Mouse (Mus musculus): Measurements from ENCODE around the gene Ruvbl2. TPM values are rescaled to one million over a fixed set of nuclear protein-coding genes. Genes with fewer than 3 reads are reported as not detected.
"Not testable (repeated sequence)": the region's sequence is repeated elsewhere in the genome, so short reads cannot be mapped to it uniquely, and the experiment has no call there.

The Ruvbl2 gene
- polyA plus RNA-seq, 1 experiment from 2014 or later = 110 TPM

GRCm38 (mm10) chr7:45460377-45460776 is 22.5 kb upstream of the Ruvbl2 start:
- H3K9ac ChIP-seq = peak overlapping the region; percentile 39; the same call in 1 of the 2 replicates
- peak overlapping the region; percentile 77 for H3K4me3 ChIP-seq
- H3K27ac ChIP-seq (replicated peaks) = peak overlapping the region; percentile 95
- WGBS = 73% methylated on average over 7 of the region's 7 CpGs
- peaks cover 33% of the 10 kb centered on the region for H3K36me3 ChIP-seq
- peak overlapping the region; percentile 64 for H3K4me2 ChIP-seq
- H3K4me1 ChIP-seq (replicated peaks) = peaks cover 53% of the 10 kb centered on the region
- no peaks in the 10 kb centered on the region for H3K27me3 ChIP-seq
- no peak; the same call in 1 of the 2 replicates for ATAC-seq (ENCODE audit: low FRiP score, low read depth)
- H3K9me3 ChIP-seq = no peaks in the 10 kb centered on the region

GRCm38 (mm10) chr7:45459564-45460140 is 21.8 kb upstream of the Ruvbl2 start, which contains the start of gene Ftl1:
TSS of gene Ftl1 (minus strand) at chr7:45459884.
- H3K36me3 ChIP-seq = peaks cover 27% of the 10 kb centered on the region
- peak within 1 kb of the TSS; percentile 87 for H3K4me2 ChIP-seq
- peak; percentile 97 for ATAC-seq (ENCODE audit: low FRiP score, low read depth)
- peak within 1 kb of the TSS; percentile 95 for H3K27ac ChIP-seq (replicated peaks)
- under 1% methylated on average over 28 of the region's 37 CpGs for WGBS
- peak within 1 kb of the TSS; percentile 77 for H3K4me3 ChIP-seq
- peaks cover 46% of the 10 kb centered on the region for H3K4me1 ChIP-seq (replicated peaks)
- H3K9me3 ChIP-seq, H3K27me3 ChIP-seq: not testable (repeated sequence)
- peak within 1 kb of the TSS; percentile 86 for H3K9ac ChIP-seq

- Histone ChIP-seq H3K4me3 (peak overlapping the region; percentile 77), H3K4me1 (replicated peaks) (peaks cover 44% of the 10 kb centered on the region), H3K36me3 (peaks cover 27% of the 10 kb centered on the region), H3K27me3 (no peaks in the 10 kb centered on the region), H3K9ac (peak overlapping the region; percentile 86), H3K4me2 (peak overlapping the region; percentile 87), H3K9me3 (no peaks in the 10 kb centered on the region), H3K27ac (replicated peaks) (peak overlapping the region; percentile 95)
- under 1% methylated on average over 40 of the region's 43 CpGs for WGBS
- peak; percentile 71; the same call in 1 of the 2 replicates for ATAC-seq (ENCODE audit: low FRiP score, low read depth)
These were observed 21.1 kb upstream of the Ruvbl2 start for GRCm38 (mm10) chr7:45458748-45459563.

GRCm38 (mm10) chr7:45457204-45458060 is 19.5 kb upstream of the Ruvbl2 start:
- H3K4me3 ChIP-seq = peak overlapping the region; percentile 77
- peaks cover 39% of the 10 kb centered on the region for H3K4me1 ChIP-seq (replicated peaks)
- H3K27me3 ChIP-seq = no peaks in the 10 kb centered on the region
- no peaks in the 10 kb centered on the region for H3K9me3 ChIP-seq
- H3K36me3 ChIP-seq = peaks cover 33% of the 10 kb centered on the region
- H3K4me2 ChIP-seq = peak overlapping the region; percentile 87
- no peak for ATAC-seq (ENCODE audit: low FRiP score, low read depth)
- WGBS = 61% methylated on average over 10 of the region's 10 CpGs
- H3K9ac ChIP-seq = peak overlapping the region; percentile 86
- H3K27ac ChIP-seq (replicated peaks) = peak overlapping the region; percentile 95

- Histone ChIP-seq H3K4me3 (peak overlapping the region; percentile 77), H3K4me2 (peak overlapping the region; percentile 87), H3K9me3 (no peaks in the 10 kb centered on the region), H3K27me3 (no peaks in the 10 kb centered on the region), H3K36me3 (peaks cover 33% of the 10 kb centered on the region), H3K27ac (replicated peaks) (peak overlapping the region; percentile 95), H3K9ac (peak overlapping the region; percentile 86; the same call in 1 of the 2 replicates), H3K4me1 (replicated peaks) (peaks cover 39% of the 10 kb centered on the region)
- no peak for ATAC-seq (ENCODE audit: low FRiP score, low read depth)
- 49% methylated on average over 9 of the region's 9 CpGs for WGBS
These were observed 18.9 kb upstream of the Ruvbl2 start for GRCm38 (mm10) chr7:45456721-45457203.

- peak overlapping the region; percentile 95; the same call in 1 of the 2 replicates for H3K27ac ChIP-seq (replicated peaks)
- H3K9me3 ChIP-seq = no peaks in the 10 kb centered on the region
- no peak overlapping the region for H3K9ac ChIP-seq
- H3K36me3 ChIP-seq = peaks cover 31% of the 10 kb centered on the region
- no peaks in the 10 kb centered on the region for H3K27me3 ChIP-seq
- H3K4me1 ChIP-seq (replicated peaks) = peaks cover 36% of the 10 kb centered on the region
- 77% methylated on average over 13 of the region's 13 CpGs for WGBS
- no peak overlapping the region for H3K4me3 ChIP-seq
- H3K4me2 ChIP-seq = no peak overlapping the region
- no peak for ATAC-seq (ENCODE audit: low FRiP score, low read depth)
These were observed 18.2 kb upstream of the Ruvbl2 start for GRCm38 (mm10) chr7:45455932-45456696.

GRCm38 (mm10) chr7:45454971-45455370 is 17.1 kb upstream of the Ruvbl2 start:
- no peak overlapping the region for H3K4me3 ChIP-seq
- H3K9ac ChIP-seq = no peak overlapping the region
- no peak overlapping the region for H3K4me2 ChIP-seq
- ATAC-seq (ENCODE audit: low FRiP score, low read depth) = no peak
- H3K9me3 ChIP-seq = no peaks in the 10 kb centered on the region
- peaks cover 24% of the 10 kb centered on the region for H3K4me1 ChIP-seq (replicated peaks)
- no peaks in the 10 kb centered on the region for H3K27me3 ChIP-seq
- no peak overlapping the region for H3K27ac ChIP-seq (replicated peaks)
- 91% methylated on average over 15 of the region's 15 CpGs for WGBS
- peaks cover 34% of the 10 kb centered on the region for H3K36me3 ChIP-seq

GRCm38 (mm10) chr7:45451344-45451982 is 13.6 kb upstream of the Ruvbl2 start:
- Histone ChIP-seq H3K36me3 (peaks cover 29% of the 10 kb centered on the region), H3K4me2 (0 out of 2 replicates have a peak overlapping the region, but pooled peaks have one; percentile 7), H3K9me3 (no peaks in the 10 kb centered on the region), H3K27me3 (no peaks in the 10 kb centered on the region), H3K4me3 (peak overlapping the region; percentile 3; the same call in 1 of the 2 replicates), H3K4me1 (replicated peaks) (0 out of 2 replicates have a peak, but pooled peaks cover 4% of the 10 kb centered on the region), H3K9ac (no peak overlapping the region), H3K27ac (replicated peaks) (no peak overlapping the region)
- peak; percentile 70 for ATAC-seq (ENCODE audit: low FRiP score, low read depth)
- 52% methylated on average over 23 of the region's 23 CpGs for WGBS

- peaks cover 29% of the 10 kb centered on the region for H3K36me3 ChIP-seq
- H3K9me3 ChIP-seq = no peaks in the 10 kb centered on the region
- WGBS = 95% methylated on average over 1 of the region's 1 CpGs
- H3K9ac ChIP-seq = no peak overlapping the region
- H3K4me3 ChIP-seq = no peak overlapping the region
- no peaks in the 10 kb centered on the region for H3K4me1 ChIP-seq (replicated peaks)
- ATAC-seq (ENCODE audit: low FRiP score, low read depth) = no peak
- no peak overlapping the region for H3K4me2 ChIP-seq
- H3K27me3 ChIP-seq = no peaks in the 10 kb centered on the region
- no peak overlapping the region for H3K27ac ChIP-seq (replicated peaks)
These were observed 12.1 kb upstream of the Ruvbl2 start for GRCm38 (mm10) chr7:45449974-45450373.

- Histone ChIP-seq H3K9me3 (no peaks in the 10 kb centered on the region), H3K4me3 (no peak overlapping the region), H3K36me3 (peaks cover 23% of the 10 kb centered on the region), H3K27ac (replicated peaks) (no peak overlapping the region), H3K9ac (no peak overlapping the region), H3K27me3 (no peaks in the 10 kb centered on the region), H3K4me1 (replicated peaks) (no peaks in the 10 kb centered on the region), H3K4me2 (no peak overlapping the region)
- ATAC-seq (ENCODE audit: low FRiP score, low read depth) = no peak
- WGBS = 41% methylated on average over 11 of the region's 11 CpGs
These were observed 9.6 kb upstream of the Ruvbl2 start for GRCm38 (mm10) chr7:45447325-45447990.

All from hindbrain, embryonic 15.5 days (tissue).